12 mouse cellular contexts compared by ENCODE assay signal in the genomic region with DNA sequence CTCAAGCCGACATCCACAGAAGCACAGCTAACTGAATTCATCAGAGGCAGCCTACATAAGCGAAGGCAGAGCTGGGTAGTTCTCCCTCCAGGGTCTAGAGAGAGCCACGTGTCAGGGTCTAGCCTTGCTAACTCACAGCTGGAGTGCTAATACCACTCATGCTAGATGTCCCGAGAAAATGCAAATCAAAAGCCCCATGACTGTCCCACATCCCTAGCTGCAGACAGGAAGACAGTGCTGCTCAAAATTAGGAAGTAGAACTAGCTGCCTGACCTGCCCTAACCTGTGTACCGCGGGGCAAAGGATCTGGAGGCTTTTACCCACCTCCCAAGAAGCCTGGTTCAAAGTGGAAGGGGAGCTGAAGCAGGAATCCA. TPM values are rescaled to one million over a fixed set of nuclear protein-coding genes. Genes with fewer than 3 reads are reported as not detected.
DNase-seq lines count a peak whose midpoint lies in the region; ATAC-seq and TF ChIP-seq lines count a peak whose summit lies in the region.
"Had no signal": no experiment of that assay in that cellular context is flagged by ENCODE, and none has a peak within 500 bp of the region (broad histone marks: within the 10 kb centered on the region; RNA-seq: fewer than 3 reads in every experiment).

No protein-coding gene starts in this region.

- peak overlapping the region; percentile 51 for H3K27ac ChIP-seq in hindbrain, embryonic 11.5 days (ENCODE audit: low read depth, low read length)
- H3K27ac ChIP-seq in hindbrain, embryonic 16.5 days (ENCODE audit: low read depth, low read length) = no peak overlapping the region
- peak overlapping the region; percentile 87 for H3K27ac ChIP-seq in lung, postnatal 0 days (ENCODE audit: low read length)
- H3K27ac ChIP-seq in embryonic facial prominence, embryonic 13.5 days = peak overlapping the region; percentile 34; the same call in 1 of the 2 replicates
- peak overlapping the region; percentile 69 for H3K27ac ChIP-seq in limb, embryonic 15.5 days
- H3K27ac ChIP-seq: liver, embryonic 14.5 days had no signal

- TF ChIP-seq CTCF in lung, postnatal 0 days (IDR thresholded peaks at IDR 0.05) = no peak
- TF ChIP-seq CTCF in lung, adult 2 months (IDR thresholded peaks at IDR 0.05; ENCODE audit: insufficient read depth, low read length) = no peak

- ATAC-seq in hindbrain, embryonic 11.5 days (ENCODE audit: low FRiP score) = no peak
- ATAC-seq in hindbrain, embryonic 16.5 days = no peak
- no peak for ATAC-seq in lung, postnatal 0 days
- ATAC-seq in embryonic facial prominence, embryonic 13.5 days (ENCODE audit: insufficient number of reproducible peaks, insufficient read depth, low FRiP score, low TSS enrichment, low read depth) = no peak
- ATAC-seq in limb, embryonic 15.5 days (ENCODE audit: insufficient number of reproducible peaks, low FRiP score, low TSS enrichment, low read depth) = no peak

- no peak for DNase-seq in hindbrain, embryonic 11.5 days (ENCODE audit: low spot score)
- no peak for DNase-seq in lung, postnatal 0 days (ENCODE audit: low spot score)
- DNase-seq in lung, adult 2 months = no peak
- DNase-seq in right cerebral cortex, adult 2 months (ENCODE audit: low spot score in 2 of 2) = no peak
- DNase-seq in layer of hippocampus, adult 9-11 months = no peak
- DNase-seq: cerebellum, adult 2 months; layer of hippocampus, postnatal 36 days; midbrain, embryonic 14.5 days had no signal

- 41% methylated on average over 6 of the region's 6 CpGs for WGBS in hindbrain, embryonic 11.5 days
- WGBS in hindbrain, embryonic 16.5 days = 38% methylated on average over 6 of the region's 6 CpGs
- WGBS in lung, postnatal 0 days = 37% methylated on average over 6 of the region's 6 CpGs
- WGBS in lung, adult 2 months = 31% methylated on average over 6 of the region's 6 CpGs
- WGBS in embryonic facial prominence, embryonic 13.5 days = 36% methylated on average over 6 of the region's 6 CpGs
- 42% methylated on average over 6 of the region's 6 CpGs for WGBS in limb, embryonic 15.5 days

- H3K4me3 ChIP-seq in hindbrain, embryonic 11.5 days (ENCODE audit: low read depth, low read length) = no peak overlapping the region
- no peak overlapping the region for H3K4me3 ChIP-seq in hindbrain, embryonic 16.5 days (ENCODE audit: low read length)
- H3K4me3 ChIP-seq in lung, postnatal 0 days (ENCODE audit: low read depth, low read length) = no peak overlapping the region
- H3K4me3 ChIP-seq in lung, adult 2 months (replicated peaks; ENCODE audit: extremely low read depth, low read depth, low read length) = no peak overlapping the region
- H3K4me3 ChIP-seq in embryonic facial prominence, embryonic 13.5 days = no peak overlapping the region
- no peak overlapping the region for H3K4me3 ChIP-seq in limb, embryonic 15.5 days

- peaks cover 40% of the 10 kb centered on the region for H3K4me1 ChIP-seq in hindbrain, embryonic 11.5 days (replicated peaks; ENCODE audit: control insufficient read depth, insufficient read depth, low read length)
- H3K4me1 ChIP-seq in hindbrain, embryonic 16.5 days (ENCODE audit: control insufficient read depth, insufficient read depth, low read depth, low read length) = peaks cover 45% of the 10 kb centered on the region
- peaks cover 52% of the 10 kb centered on the region for H3K4me1 ChIP-seq in lung, postnatal 0 days (ENCODE audit: insufficient read depth, low read depth, low read length)
- peaks cover 39% of the 10 kb centered on the region for H3K4me1 ChIP-seq in lung, adult 2 months (ENCODE audit: control insufficient read depth, insufficient read depth, low read length)
- H3K4me1 ChIP-seq in embryonic facial prominence, embryonic 13.5 days = peaks cover 77% of the 10 kb centered on the region
- H3K4me1 ChIP-seq in limb, embryonic 15.5 days = peaks cover 67% of the 10 kb centered on the region

- TF ChIP-seq EP300 in lung, postnatal 0 days (IDR thresholded peaks at IDR 0.05) = no peak

- H3K4me2 ChIP-seq in hindbrain, embryonic 11.5 days (replicated peaks; ENCODE audit: low read depth, low read length) = no peak overlapping the region
- no peak overlapping the region for H3K4me2 ChIP-seq in hindbrain, embryonic 16.5 days (ENCODE audit: low read length)
- no peak overlapping the region for H3K4me2 ChIP-seq in lung, postnatal 0 days (replicated peaks; ENCODE audit: low read depth, low read length)
- H3K4me2 ChIP-seq in embryonic facial prominence, embryonic 13.5 days = no peak overlapping the region
- no peak overlapping the region for H3K4me2 ChIP-seq in limb, embryonic 15.5 days

- H3K27me3 ChIP-seq in hindbrain, embryonic 11.5 days (ENCODE audit: control insufficient read depth, insufficient read depth, low read length) = 0 out of 2 replicates have a peak, but pooled peaks cover 4% of the 10 kb centered on the region
- no peaks in the 10 kb centered on the region for H3K27me3 ChIP-seq in hindbrain, embryonic 16.5 days (replicated peaks; ENCODE audit: control insufficient read depth, insufficient read depth, low read length)
- no peaks in the 10 kb centered on the region for H3K27me3 ChIP-seq in lung, postnatal 0 days (replicated peaks; ENCODE audit: insufficient read depth, low read length)
- no peaks in the 10 kb centered on the region for H3K27me3 ChIP-seq in embryonic facial prominence, embryonic 13.5 days
- no peaks in the 10 kb centered on the region for H3K27me3 ChIP-seq in limb, embryonic 15.5 days

- no peak for TF ChIP-seq POLR2A in lung, adult 2 months (IDR thresholded peaks at IDR 0.05; ENCODE audit: borderline replicate concordance, extremely low read depth, low read depth, low read length)

- H3K9ac ChIP-seq in hindbrain, embryonic 11.5 days (ENCODE audit: low read depth, low read length) = no peak overlapping the region
- H3K9ac ChIP-seq in hindbrain, embryonic 16.5 days (ENCODE audit: low read depth, low read length) = no peak overlapping the region
- no peak overlapping the region for H3K9ac ChIP-seq in lung, postnatal 0 days (replicated peaks; ENCODE audit: low read depth)
- H3K9ac ChIP-seq in embryonic facial prominence, embryonic 13.5 days = peak overlapping the region; percentile 17; the same call in 1 of the 2 replicates
- H3K9ac ChIP-seq in limb, embryonic 15.5 days = no peak overlapping the region
- H3K9ac ChIP-seq: liver, embryonic 14.5 days had no signal

- H3K36me3 ChIP-seq in hindbrain, embryonic 11.5 days (ENCODE audit: control insufficient read depth, insufficient read depth, low read length) = 0 out of 2 replicates have a peak, but pooled peaks cover 3% of the 10 kb centered on the region
- H3K36me3 ChIP-seq in hindbrain, embryonic 16.5 days (ENCODE audit: control insufficient read depth, insufficient read depth, low read length) = peaks cover 2% of the 10 kb centered on the region; the same call in 1 of the 2 replicates
- H3K36me3 ChIP-seq in lung, postnatal 0 days (ENCODE audit: insufficient read depth, low read length) = peaks cover 8% of the 10 kb centered on the region; the same call in 1 of the 2 replicates
- H3K36me3 ChIP-seq in embryonic facial prominence, embryonic 13.5 days = peaks cover 73% of the 10 kb centered on the region
- H3K36me3 ChIP-seq in limb, embryonic 15.5 days = peaks cover 52% of the 10 kb centered on the region

- H3K9me3 ChIP-seq in hindbrain, embryonic 11.5 days (ENCODE audit: control insufficient read depth, low read length) = no peaks in the 10 kb centered on the region
- H3K9me3 ChIP-seq in hindbrain, embryonic 16.5 days (ENCODE audit: control insufficient read depth, low read length) = no peaks in the 10 kb centered on the region
- no peaks in the 10 kb centered on the region for H3K9me3 ChIP-seq in lung, postnatal 0 days (ENCODE audit: low read length)
- H3K9me3 ChIP-seq in embryonic facial prominence, embryonic 13.5 days = no peaks in the 10 kb centered on the region
- no peaks in the 10 kb centered on the region for H3K9me3 ChIP-seq in limb, embryonic 15.5 days

RNA-seq across cellular contexts. Expression of a gene that starts 14.2 kb away (rescaled TPM):
- polyA plus RNA-seq in hindbrain, embryonic 11.5 days (2014; fragmentation: Nextera tagmentation; extraction: Ambion mirVana) = 10.7 and 12.0 TPM in 2 replicates
- 10.0 and 13.0 TPM in 2 replicates for polyA plus RNA-seq in hindbrain, embryonic 16.5 days (2015; fragmentation: Nextera tagmentation; extraction: Ambion mirVana)
- polyA plus RNA-seq in lung, postnatal 0 days (2015; fragmentation: Nextera tagmentation; extraction: Ambion mirVana) = 23.4 and 24.9 TPM in 2 replicates
- 318 and 413 TPM in 2 replicates for polyA plus RNA-seq in lung, adult 2 months (2012; rRNA removed)
- polyA plus RNA-seq in embryonic facial prominence, embryonic 13.5 days (2015; fragmentation: Nextera tagmentation; extraction: Ambion mirVana) = 37.7 and 44.0 TPM in 2 replicates
- 26.6 and 38.2 TPM in 2 replicates for polyA plus RNA-seq in limb, embryonic 15.5 days (2015; fragmentation: Nextera tagmentation; extraction: Ambion mirVana)

RNA-seq across cellular contexts. Expression of a gene that starts 16.6 kb away (rescaled TPM):
- polyA plus RNA-seq in hindbrain, embryonic 11.5 days (2014; fragmentation: Nextera tagmentation; extraction: Ambion mirVana) = 0.84 and 1.2 TPM in 2 replicates
- 1.3 and 2.7 TPM in 2 replicates for polyA plus RNA-seq in hindbrain, embryonic 16.5 days (2015; fragmentation: Nextera tagmentation; extraction: Ambion mirVana)
- 0.23 and 0.30 TPM in 2 replicates for polyA plus RNA-seq in lung, postnatal 0 days (2015; fragmentation: Nextera tagmentation; extraction: Ambion mirVana)
- polyA plus RNA-seq in lung, adult 2 months (2012; rRNA removed) = 0.09 and 0.20 TPM in 2 replicates
- 1.2 and 2.0 TPM in 2 replicates for polyA plus RNA-seq in embryonic facial prominence, embryonic 13.5 days (2015; fragmentation: Nextera tagmentation; extraction: Ambion mirVana)
- 2.8 TPM in 2 replicates for polyA plus RNA-seq in limb, embryonic 15.5 days (2015; fragmentation: Nextera tagmentation; extraction: Ambion mirVana)

RNA-seq across cellular contexts. Expression of a gene that starts 26.8 kb away (rescaled TPM):
- polyA plus RNA-seq in hindbrain, embryonic 11.5 days (2014; fragmentation: Nextera tagmentation; extraction: Ambion mirVana) = 8.0 and 9.8 TPM in 2 replicates
- 53.2 and 55.0 TPM in 2 replicates for polyA plus RNA-seq in hindbrain, embryonic 16.5 days (2015; fragmentation: Nextera tagmentation; extraction: Ambion mirVana)
- polyA plus RNA-seq in lung, postnatal 0 days (2015; fragmentation: Nextera tagmentation; extraction: Ambion mirVana) = 0.51 and 0.81 TPM in 2 replicates
- 1.8 and 16.1 TPM in 2 replicates for polyA plus RNA-seq in lung, adult 2 months (2012; rRNA removed)
- polyA plus RNA-seq in embryonic facial prominence, embryonic 13.5 days (2015; fragmentation: Nextera tagmentation; extraction: Ambion mirVana) = 3.4 and 4.1 TPM in 2 replicates
- polyA plus RNA-seq in limb, embryonic 15.5 days (2015; fragmentation: Nextera tagmentation; extraction: Ambion mirVana) = 5.0 and 5.1 TPM in 2 replicates
